Mouse (Mus musculus) monocyte, adult 5-6 weeks (primary cell): ENCODE measurements around the gene Ubn1. TPM values are rescaled to one million over a fixed set of nuclear protein-coding genes. Genes with fewer than 3 reads are reported as not detected.

Experiments used
- ATAC-seq: fragments of 153-309, 156-312 bp; replicated peaks from 2 replicates; pipeline ENCODE4 v1.8.0; 2017; ENCODE audit warnings: mild to moderate bottlenecking; ENCODE audit not compliant: low TSS enrichment, insufficient number of reproducible peaks, severe bottlenecking, poor library complexity, low FRiP score
- total RNA-seq: library from RNA; stranded (forward); fragments of 200-1000, 200-491, 200-594 nt; gene quantifications from 3 replicates; pipeline ENCODE4 v1.2.3, GENCODE M21; 2017

The Ubn1 gene
- total RNA-seq, 1 experiment from 2014 or later: 55.2 TPM

DNA sequence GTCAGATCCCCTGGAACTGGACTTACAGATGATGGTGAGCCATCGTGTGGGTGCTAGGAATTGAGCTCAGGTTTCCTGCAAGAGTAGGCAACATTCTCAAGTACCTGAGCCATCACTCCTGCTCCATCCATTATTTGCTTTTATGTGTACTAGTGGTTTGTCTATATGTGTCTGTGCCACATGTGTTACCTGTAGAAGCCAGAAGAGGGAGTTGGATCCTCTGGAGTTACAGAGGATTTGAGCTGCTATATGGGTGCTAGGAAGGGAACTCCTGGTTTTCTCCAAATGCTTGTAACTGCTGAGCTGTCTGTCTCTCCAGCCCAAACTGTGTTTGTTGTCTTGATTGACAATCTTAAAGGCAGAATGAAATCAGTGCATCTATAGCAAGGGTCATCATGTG, 8.3 kb downstream of the Ubn1 start:
- ATAC-seq: no peak

GRCm38 (mm10) chr16:5063472-5063871, 13.6 kb downstream of the Ubn1 start:
- ATAC-seq: no peak

- no peak for ATAC-seq
Measured at GRCm38 (mm10) chr16:5070321-5070720, 20.5 kb downstream of the Ubn1 start.

- ATAC-seq: no peak
Measured at GRCm38 (mm10) chr16:5071974-5072373, 22.1 kb downstream of the Ubn1 start.

DNA sequence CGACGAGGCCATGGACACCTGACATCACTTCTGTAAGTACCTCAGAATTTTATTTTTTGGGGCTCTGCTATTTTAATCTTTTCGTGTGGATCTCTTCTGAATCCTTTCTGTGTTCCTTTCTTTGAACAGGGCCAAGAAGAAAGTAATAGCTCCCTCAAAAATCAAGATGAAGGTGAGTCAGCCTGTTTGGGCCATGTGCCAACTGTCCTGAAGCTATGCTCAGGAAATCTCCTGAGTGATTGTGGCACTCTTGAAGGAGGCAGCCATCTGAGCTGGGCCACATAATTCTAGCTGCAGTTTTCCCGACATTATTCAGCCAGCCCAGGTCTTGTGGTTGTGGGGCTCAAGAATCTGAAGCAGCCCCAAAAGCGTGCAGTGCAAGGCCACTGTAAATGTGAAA, 24.5 kb downstream of the Ubn1 start:
- ATAC-seq: no peak

- ATAC-seq: no peak
Measured at GRCm38 (mm10) chr16:5085196-5085595, 35.3 kb downstream of the Ubn1 start.

GRCm38 (mm10) chr16:5086179-5086578, 36.3 kb downstream of the Ubn1 start:
- no peak for ATAC-seq

DNA sequence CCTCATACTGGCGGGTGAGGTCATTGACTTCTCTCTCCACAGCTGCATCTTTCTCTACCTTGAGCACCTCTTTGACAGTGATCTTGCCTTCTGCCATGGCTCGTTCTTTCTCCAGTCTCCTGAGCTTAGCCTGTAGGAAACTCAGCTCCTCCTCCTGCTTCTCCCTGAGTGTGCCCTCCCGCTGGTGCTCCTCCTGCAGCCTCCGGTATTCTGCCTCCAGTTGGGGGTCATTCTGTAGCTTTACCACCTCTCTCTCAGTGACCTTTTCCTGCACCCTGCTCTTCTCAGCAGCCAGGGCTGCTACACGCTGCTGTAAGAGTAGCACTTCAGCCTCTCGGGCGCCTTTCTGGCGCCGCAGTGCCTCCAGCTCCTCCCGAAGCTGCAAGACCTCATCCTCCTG, 39.2 kb downstream of the Ubn1 start:
- no peak for ATAC-seq

GRCm38 (mm10) chr16:5093285-5093684, 43.4 kb downstream of the Ubn1 start:
- no peak for ATAC-seq

- ATAC-seq: no peak
Measured at GRCm38 (mm10) chr16:5096504-5096903, 46.6 kb downstream of the Ubn1 start.

- ATAC-seq: no peak
Measured at GRCm38 (mm10) chr16:5101000-5101399, 51.1 kb downstream of the Ubn1 start.

- no peak for ATAC-seq
Measured at GRCm38 (mm10) chr16:5109877-5110276, 60.0 kb downstream of the Ubn1 start.

DNA sequence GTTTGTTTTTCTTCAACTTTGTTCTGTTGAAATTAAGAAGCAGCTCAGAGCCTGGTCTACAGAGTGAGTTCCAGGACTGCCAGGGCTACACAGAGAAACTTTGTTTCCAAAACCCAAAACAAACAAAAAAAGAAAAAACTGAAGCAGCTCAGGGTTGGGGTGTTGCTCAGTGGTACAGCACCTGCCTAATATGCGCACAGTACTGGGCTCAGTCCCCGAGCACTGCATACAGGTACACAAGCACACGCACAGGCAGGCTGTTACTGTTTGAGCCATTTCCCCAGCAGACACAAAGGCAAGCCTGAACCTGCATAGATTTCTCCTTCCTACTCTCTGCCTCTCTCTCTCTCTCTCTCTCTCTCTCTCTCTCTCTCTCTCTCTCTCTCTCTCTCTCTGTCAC, 61.2 kb downstream of the Ubn1 start:
- no peak for ATAC-seq

DNA sequence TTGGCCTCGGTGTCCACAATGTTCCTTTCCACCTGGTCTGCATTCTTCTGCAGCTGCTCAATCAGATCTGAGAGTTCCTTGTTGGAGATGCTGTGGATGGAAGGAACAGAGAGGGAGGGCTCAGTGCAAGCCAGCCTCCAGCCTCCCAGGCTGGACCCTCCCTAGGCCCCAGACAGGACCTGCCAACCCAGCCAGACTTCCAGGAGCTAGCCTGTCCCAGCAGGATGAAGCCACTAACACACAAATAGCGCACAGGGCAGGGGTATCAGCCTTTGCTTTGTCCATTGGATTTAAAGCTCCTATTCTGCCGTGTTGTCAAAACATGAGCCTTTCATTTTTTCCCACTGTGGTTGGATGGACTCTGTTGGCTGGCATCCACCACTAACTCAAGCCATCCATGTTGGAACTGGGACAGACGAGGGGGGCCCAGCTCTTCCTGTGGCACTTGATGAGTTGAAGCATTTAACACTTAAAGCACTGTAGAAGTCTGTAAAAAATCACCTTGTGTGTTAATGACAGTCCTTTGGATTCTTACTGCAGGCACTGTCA, 63.2 kb downstream of the Ubn1 start:
- ATAC-seq: no peak

GRCm38 (mm10) chr16:5113582-5113981, 63.7 kb downstream of the Ubn1 start:
- no peak for ATAC-seq

DNA sequence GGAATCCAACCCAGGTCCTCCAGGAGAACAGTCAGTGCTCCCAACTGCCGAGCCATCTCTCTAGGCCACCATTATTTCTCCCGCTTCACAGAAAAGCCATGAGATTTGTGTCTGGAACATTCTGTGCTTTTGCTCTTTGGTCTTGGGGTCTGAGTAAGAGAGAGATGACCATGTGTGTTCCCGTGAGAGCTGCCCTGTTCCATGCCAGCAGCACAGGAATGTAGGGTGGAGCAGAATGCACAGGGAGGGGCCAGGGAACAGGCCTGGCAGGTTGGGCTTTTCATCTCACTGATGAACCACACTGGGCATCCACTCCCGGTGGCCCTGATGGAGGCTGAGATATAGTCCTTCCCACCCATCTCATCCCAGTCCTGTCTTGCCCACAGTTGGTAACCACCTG, 69.5 kb downstream of the Ubn1 start:
- ATAC-seq: no peak

DNA sequence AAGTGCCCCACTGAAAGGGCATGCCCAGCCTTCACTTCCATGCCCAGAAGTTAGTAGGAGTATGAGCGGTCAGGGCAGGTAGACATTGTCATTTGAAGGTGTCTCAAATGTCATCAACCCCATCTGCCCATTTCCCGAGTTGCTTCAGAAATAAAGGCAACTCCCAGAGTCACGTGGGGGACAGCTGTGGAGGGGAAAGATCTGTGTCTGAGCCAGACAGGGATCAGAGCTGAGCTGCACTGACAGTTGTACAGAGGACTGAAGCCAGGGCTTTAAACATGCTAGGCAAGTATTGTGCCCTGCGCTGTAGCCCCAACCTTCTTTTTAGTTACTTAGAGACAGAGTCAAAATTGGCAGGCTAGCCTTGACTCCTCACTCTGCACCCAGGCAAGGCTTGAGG, 70.0 kb downstream of the Ubn1 start:
- ATAC-seq: no peak

DNA sequence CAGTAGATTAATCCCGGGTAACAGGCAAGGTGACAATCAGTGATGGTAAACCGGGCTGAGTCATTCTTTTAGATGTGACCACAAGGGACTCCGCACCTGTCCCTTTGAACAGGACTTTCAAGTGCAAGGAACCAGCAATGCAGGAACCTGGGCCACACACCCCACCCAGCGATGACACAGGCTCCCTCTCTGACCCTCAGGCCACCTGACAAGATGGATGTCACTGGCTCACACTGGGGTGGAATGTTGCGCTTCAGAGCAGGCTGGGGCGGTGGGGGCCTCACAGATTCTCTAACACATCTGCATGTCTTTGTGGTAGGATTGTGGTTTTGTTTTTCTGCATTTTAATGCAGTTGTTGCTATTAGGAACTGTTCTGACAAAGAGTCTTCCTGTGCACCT, 73.6 kb downstream of the Ubn1 start:
- ATAC-seq: no peak

GRCm38 (mm10) chr16:5130196-5130595, 80.3 kb downstream of the Ubn1 start:
- no peak for ATAC-seq

- ATAC-seq: no peak
Measured at GRCm38 (mm10) chr16:5130766-5131165, 80.9 kb downstream of the Ubn1 start.

GRCm38 (mm10) chr16:5131251-5131922, 81.5 kb downstream of the Ubn1 start:
- no peak for ATAC-seq
